Mouse (Mus musculus) lung, postnatal 0 days (tissue): ENCODE data around the gene Myrip. TPM values are rescaled to one million over a fixed set of nuclear protein-coding genes. Genes with fewer than 3 reads are reported as not detected.

Experiments
- ATAC-seq: fragments of 200-750 bp; cut with Nextera tagmentation; 2 replicates; pipeline ENCODE4 v1.8.0; 2017; ENCODE audit warnings: moderate library complexity
- DNase-seq: peaks from one replicate; pipeline ENCODE4 v3.0.0-alpha.2; 2016; ENCODE audit warnings: low spot score
- H3K27ac ChIP-seq: fragments of 300-500 bp; sonication (generic); 2 replicates; pipeline ENCODE4 v1.5.1; 2014; ENCODE audit warnings: antibody characterized with exemption, mild to moderate bottlenecking, low read length, mixed read lengths
- H3K27me3 ChIP-seq: fragments of 300-500 bp; sonication (generic); replicated peaks from 2 replicates; pipeline ENCODE4 v1.6.1; 2014; ENCODE audit warnings: low read length, mixed read lengths; ENCODE audit not compliant: insufficient read depth
- H3K36me3 ChIP-seq: fragments of 300-500 bp; sonication (generic); 2 replicates; pipeline ENCODE4 v1.6.1; 2014; ENCODE audit warnings: low read length, mixed read lengths; ENCODE audit not compliant: insufficient read depth
- H3K4me1 ChIP-seq: fragments of 300-500 bp; sonication (generic); 2 replicates; pipeline ENCODE4 v1.6.1; 2014; ENCODE audit warnings: antibody characterized with exemption, low read depth, low read length, mixed read lengths; ENCODE audit not compliant: insufficient read depth
- H3K4me2 ChIP-seq: fragments of 300-500 bp; sonication (generic); replicated peaks from 2 replicates; pipeline ENCODE4 v1.6.1; 2014; ENCODE audit warnings: low read depth, mild to moderate bottlenecking, low read length, moderate library complexity, mixed read lengths
- H3K4me3 ChIP-seq: fragments of 300-500 bp; sonication (generic); 2 replicates; pipeline ENCODE4 v1.5.1; 2014; ENCODE audit warnings: low read depth, low read length
- H3K9ac ChIP-seq: fragments of 300-500 bp; sonication (generic); replicated peaks from 2 replicates; pipeline ENCODE4 v1.6.1; 2014; ENCODE audit warnings: low read depth, mild to moderate bottlenecking
- H3K9me3 ChIP-seq: fragments of 300-500 bp; sonication (generic); 2 replicates; pipeline ENCODE4 v1.6.1; 2016; ENCODE audit warnings: low read length, mixed read lengths
- CTCF ChIP-seq: IDR thresholded peaks from 2 replicates; pipeline ENCODE4 v1.5.1; 2016; ENCODE audit warnings: antibody characterized with exemption, mild to moderate bottlenecking
- EP300 ChIP-seq: IDR thresholded peaks from 2 replicates; pipeline ENCODE4 v1.6.1; 2016; ENCODE audit warnings: antibody characterized with exemption, mild to moderate bottlenecking, control low read depth
- WGBS: fragments of 180-500 bp; shearing (Covaris S2); extraction: QIAGEN DNeasy Blood & Tissue Kit; methylation state at CpG from one replicate; pipeline ENCODE4 v1.1.7; 2014; 5-methylcytosine and 5-hydroxymethylcytosine counted together
- polyA plus RNA-seq: library from polyadenylated mRNA; unstranded; fragments of >200 nt; fragmentation: Nextera tagmentation; extraction: Ambion mirVana; gene quantifications from 2 replicates; pipeline ENCODE4 v1.2.1, GENCODE M21; 2015

Myrip gene
- polyA plus RNA-seq, 1 experiment from 2014 or later, result 0.58 TPM

DNA sequence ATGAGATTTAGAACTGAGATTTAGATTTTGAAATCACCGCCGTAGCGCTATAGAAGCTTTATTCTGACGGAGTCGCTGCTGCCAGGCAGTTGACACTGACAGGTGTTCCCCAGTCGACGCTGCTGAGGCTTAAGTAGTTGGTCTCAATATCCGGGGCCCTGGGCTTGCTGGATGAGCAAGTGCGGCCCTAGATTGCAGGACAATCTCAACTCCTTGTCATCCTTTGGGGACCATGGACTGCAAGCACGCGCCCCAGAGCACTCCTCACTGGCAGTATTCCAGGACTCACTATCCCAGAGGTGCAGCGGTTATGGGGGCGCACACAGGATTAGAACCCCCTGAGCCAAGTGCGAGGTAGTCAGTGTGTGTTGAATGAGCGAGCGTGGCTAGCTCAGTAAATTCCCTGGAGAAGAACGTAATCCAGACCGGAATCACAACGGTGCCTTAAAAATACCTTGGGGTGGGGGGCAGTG, 1.7 kb downstream of the Myrip start:
- DNase-seq (no peak), ATAC-seq (no peak)
- TF ChIP-seq CTCF, result no peak
- no peaks in the 10 kb centered on the region for H3K36me3 ChIP-seq
- H3K4me2 ChIP-seq, result peak overlapping the region; percentile 78
- H3K4me1 ChIP-seq, result no peaks in the 10 kb centered on the region
- H3K27me3 ChIP-seq, result peaks cover 36% of the 10 kb centered on the region
- peak overlapping the region; percentile 43; the same call in 1 of the 2 replicates for H3K4me3 ChIP-seq
- H3K9me3 ChIP-seq, result 0 out of 2 replicates have a peak, but pooled peaks cover 2% of the 10 kb centered on the region
- WGBS, result 7% methylated on average over 19 of the region's 19 CpGs
- H3K27ac ChIP-seq, result no peak overlapping the region
- H3K9ac ChIP-seq, result no peak overlapping the region

DNA sequence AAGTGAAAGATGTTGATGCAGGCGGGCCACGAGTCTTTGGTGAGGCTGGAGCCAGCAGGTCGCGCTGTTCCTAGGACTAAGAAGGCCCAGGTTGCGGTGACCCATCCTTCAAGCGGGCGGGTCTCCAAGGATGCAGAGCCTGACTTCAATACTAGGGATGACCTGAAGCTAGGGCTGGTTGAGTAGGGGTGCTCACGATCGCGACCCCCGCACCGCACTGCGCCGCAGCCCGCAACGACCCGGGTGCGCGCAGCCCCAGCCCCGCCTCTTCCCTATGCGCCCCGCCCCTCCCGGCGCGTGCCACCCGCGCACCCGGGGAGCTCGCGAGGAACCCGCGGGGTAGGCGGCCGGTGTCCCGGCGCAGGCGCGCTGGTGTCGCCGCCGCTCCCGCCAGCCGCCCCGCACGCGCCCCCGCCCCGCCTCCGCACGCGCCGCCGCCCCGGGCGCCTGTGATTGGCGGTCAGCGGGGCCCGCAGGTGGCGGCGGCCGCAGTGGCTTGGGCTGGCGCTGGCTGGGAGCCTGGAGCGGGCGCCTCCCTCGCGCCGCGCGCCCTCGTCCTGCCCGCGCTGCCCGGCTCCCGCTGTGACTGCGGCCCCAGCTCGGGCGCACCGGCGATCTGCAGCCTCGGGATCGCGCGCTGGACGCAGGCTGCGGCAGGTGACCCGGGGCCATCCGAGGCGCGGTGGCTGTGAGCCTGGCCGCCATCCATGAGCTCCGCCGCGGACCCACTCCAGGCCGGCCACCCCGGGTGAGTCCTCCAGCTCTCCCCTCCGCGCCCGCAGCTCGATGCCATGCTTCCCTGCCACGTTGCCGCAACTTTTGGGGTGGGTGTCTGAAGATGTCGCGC, 2.4 kb downstream of the Myrip start:
- ATAC-seq (peak; percentile 86), DNase-seq (peak; percentile 32)
- TF ChIP-seq CTCF (peak; percentile 25; the same call in 1 of the 2 replicates), EP300 (no peak)
- no peaks in the 10 kb centered on the region for H3K36me3 ChIP-seq
- under 1% methylated on average over 32 of the region's 103 CpGs for WGBS
- 0 out of 2 replicates have a peak, but pooled peaks cover 2% of the 10 kb centered on the region for H3K9me3 ChIP-seq
- H3K27me3 ChIP-seq, result peaks cover 36% of the 10 kb centered on the region
- H3K27ac ChIP-seq, result no peak overlapping the region
- peak overlapping the region; percentile 78 for H3K4me2 ChIP-seq
- H3K4me1 ChIP-seq, result no peaks in the 10 kb centered on the region
- peak overlapping the region; percentile 43 for H3K4me3 ChIP-seq
- H3K9ac ChIP-seq, result no peak overlapping the region

DNA sequence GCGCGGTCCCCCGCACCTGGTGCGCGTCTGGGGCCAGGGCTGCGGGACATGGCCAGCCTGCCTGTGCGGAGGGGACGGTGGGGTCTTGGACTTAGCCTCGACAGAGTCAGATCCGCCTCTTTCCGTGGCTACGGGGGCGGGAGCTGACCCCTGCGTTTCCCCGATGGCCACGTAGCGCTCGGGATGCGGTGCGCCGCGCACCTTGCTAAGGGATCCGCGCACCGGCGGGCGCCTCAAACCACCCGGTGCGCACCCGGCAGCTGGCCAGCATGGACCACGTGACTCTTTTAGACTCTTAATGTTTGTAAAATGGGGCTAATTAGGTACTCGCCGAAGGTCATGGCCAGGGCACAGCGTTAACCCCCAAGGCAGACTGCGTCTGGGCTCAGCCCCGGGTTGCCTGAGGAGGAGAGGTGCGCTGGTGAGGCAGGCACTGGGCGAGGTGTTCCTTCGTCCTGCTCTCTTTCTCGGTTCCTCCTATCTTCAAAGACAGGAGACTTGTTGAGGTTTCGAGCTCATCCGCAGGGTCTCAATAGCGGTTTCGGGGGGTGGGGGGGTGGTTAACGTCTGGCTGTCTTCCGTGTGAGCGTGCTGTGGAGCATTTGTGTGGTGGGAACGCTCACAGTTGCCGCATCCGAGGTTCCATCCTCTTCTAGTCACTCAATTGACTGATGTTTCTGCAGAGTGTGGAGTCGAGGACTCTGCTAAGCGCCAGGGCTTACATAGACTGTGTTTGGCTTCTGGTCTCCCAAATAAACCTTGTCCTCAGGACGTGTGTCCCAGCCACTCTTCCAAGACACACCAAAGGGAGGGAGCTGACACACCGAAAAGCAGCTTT, 3.2 kb downstream of the Myrip start:
- ATAC-seq, result peak; percentile 21; the same call in 1 of the 2 replicates
- no peak overlapping the region for H3K9ac ChIP-seq
- H3K27ac ChIP-seq, result no peak overlapping the region
- peaks cover 36% of the 10 kb centered on the region for H3K27me3 ChIP-seq
- peak overlapping the region; percentile 43 for H3K4me3 ChIP-seq
- H3K4me1 ChIP-seq, result no peaks in the 10 kb centered on the region
- H3K36me3 ChIP-seq, result no peaks in the 10 kb centered on the region
- no peak for DNase-seq
- TF ChIP-seq CTCF (no peak), EP300 (no peak)
- 0 out of 2 replicates have a peak, but pooled peaks cover 2% of the 10 kb centered on the region for H3K9me3 ChIP-seq
- H3K4me2 ChIP-seq, result peak overlapping the region; percentile 78
- 3% methylated on average over 54 of the region's 54 CpGs for WGBS

DNA sequence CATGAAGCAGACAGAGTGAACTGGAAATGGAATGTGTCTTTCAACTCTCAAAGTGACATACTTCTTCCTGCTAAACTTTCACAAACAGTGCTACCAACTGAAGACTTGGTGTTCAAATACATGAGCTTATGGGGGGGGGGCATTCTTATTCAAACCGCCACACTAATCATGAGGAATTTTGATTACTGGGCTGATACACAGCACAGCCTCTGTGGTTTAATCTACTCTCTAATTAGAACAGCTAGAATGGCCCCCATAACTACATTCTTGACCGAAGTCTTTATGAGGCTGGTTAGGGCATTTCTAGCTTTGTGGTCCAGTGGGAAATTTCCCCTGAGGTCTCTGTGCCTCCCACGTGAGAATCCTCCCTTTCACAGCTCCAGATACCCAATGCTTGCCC, 13.9 kb downstream of the Myrip start:
- Histone ChIP-seq H3K27ac (no peak overlapping the region), H3K9me3 (no peaks in the 10 kb centered on the region), H3K4me2 (no peak overlapping the region), H3K27me3 (no peaks in the 10 kb centered on the region), H3K9ac (no peak overlapping the region), H3K4me1 (no peaks in the 10 kb centered on the region), H3K36me3 (no peaks in the 10 kb centered on the region), H3K4me3 (no peak overlapping the region)
- WGBS, result 76% methylated on average over 3 of the region's 3 CpGs
- TF ChIP-seq EP300, result no peak
- no peak for TF ChIP-seq CTCF
- ATAC-seq (no peak), DNase-seq (no peak)

DNA sequence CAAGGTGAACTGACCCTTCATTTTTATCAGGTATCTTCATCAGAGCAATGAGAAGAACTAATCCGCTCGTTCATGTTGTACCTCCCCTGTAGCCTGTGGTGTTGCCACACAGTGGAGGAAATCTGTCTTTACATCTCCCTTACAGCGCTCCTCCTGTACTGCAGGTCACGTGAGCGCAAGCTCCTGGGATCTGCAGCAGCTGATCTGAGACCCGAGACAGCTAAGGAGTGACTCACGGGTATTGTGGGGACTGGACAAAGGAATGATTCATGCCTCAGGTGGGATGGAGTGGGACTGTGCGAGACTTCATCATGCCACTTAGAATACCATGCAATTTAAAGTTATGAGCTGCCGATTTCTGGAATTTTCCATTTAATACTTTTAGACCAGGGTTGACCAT, 17.8 kb downstream of the Myrip start:
- H3K4me1 ChIP-seq, result no peaks in the 10 kb centered on the region
- no peaks in the 10 kb centered on the region for H3K27me3 ChIP-seq
- H3K36me3 ChIP-seq, result no peaks in the 10 kb centered on the region
- no peak overlapping the region for H3K9ac ChIP-seq
- TF ChIP-seq EP300 (no peak), CTCF (no peak)
- ATAC-seq (no peak), DNase-seq (no peak)
- no peaks in the 10 kb centered on the region for H3K9me3 ChIP-seq
- H3K27ac ChIP-seq, result no peak overlapping the region
- H3K4me2 ChIP-seq, result no peak overlapping the region
- no peak overlapping the region for H3K4me3 ChIP-seq
- 63% methylated on average over 9 of the region's 9 CpGs for WGBS

DNA sequence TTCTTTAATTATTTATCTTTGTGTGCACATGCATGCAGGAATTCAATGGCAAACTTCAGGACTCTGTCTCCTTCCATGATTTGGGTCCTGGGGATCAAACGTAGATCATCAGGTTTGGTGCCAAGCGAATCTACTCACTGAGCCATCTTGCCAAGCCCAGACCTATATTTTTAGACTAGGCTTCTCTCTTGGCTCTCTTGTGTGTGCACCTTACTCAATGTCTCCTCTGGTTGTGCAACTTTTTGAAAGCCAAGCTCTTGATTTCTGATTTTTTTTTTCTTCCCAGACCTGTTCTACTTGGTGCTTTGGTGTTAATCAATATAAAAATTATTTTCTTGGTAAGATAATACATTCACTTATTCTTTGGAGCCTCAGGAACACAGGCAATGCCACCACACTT, 19.3 kb downstream of the Myrip start:
- 91% methylated on average over 2 of the region's 2 CpGs for WGBS
- no peak overlapping the region for H3K27ac ChIP-seq
- H3K4me2 ChIP-seq, result no peak overlapping the region
- no peak for TF ChIP-seq CTCF
- no peak for TF ChIP-seq EP300
- DNase-seq (no peak), ATAC-seq (no peak)
- H3K4me1 ChIP-seq, result no peaks in the 10 kb centered on the region
- no peak overlapping the region for H3K4me3 ChIP-seq
- H3K27me3 ChIP-seq, result no peaks in the 10 kb centered on the region
- no peak overlapping the region for H3K9ac ChIP-seq
- H3K9me3 ChIP-seq, result no peaks in the 10 kb centered on the region
- no peaks in the 10 kb centered on the region for H3K36me3 ChIP-seq
